Mouse (Mus musculus): Measurements from ENCODE around the gene Tgfb2.

DNA sequence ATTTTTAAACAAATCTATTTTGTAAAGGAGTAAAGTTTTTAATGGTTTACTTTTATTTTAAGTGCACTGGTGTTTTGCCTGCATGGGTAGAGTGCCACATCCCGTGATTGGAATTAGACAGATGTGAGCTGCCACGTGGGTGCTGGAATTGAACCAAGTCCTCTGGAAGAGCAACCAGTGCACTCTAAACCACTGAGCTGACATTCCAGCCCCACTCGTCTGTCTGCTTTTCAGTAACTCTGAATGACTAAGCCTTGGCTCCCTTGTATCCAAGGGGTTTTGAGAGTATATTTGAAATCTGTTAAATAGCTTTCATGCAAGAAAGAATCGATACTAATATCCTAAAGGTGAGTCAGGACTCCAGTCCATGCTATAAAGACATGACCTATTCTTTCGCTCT is 13.1 kb upstream of the Tgfb2 start:
- TF ChIP-seq CHD2 (IDR thresholded peaks at IDR 0.05; ENCODE audit: low read depth, low read length) (no peak), ZC3H11A (IDR thresholded peaks at IDR 0.05; ENCODE audit: borderline replicate concordance, low read depth, low read length) (no peak)

Measured in ES-E14 (cell line).